Mouse (Mus musculus) adrenal gland, adult 8-10 months (tissue): ENCODE results near the gene Dnah10. TPM values are rescaled to one million over a fixed set of nuclear protein-coding genes. Genes with fewer than 3 reads are reported as not detected.
A peak's percentile ranks its signal among the peaks of the same experiment; 100 is the strongest.

ENCODE experiments used
- DNase-seq: peaks from one replicate; pipeline ENCODE4 v3.0.0; 2022
- total RNA-seq, 4 experiments: library from RNA; stranded (reverse); gene quantifications; 2 replicates each; pipeline ENCODE4 v1.2.4; 2022

Dnah10 gene
- total RNA-seq, 4 experiments from 2014 or later, result 1.7 to 10.5 (median 5.8) TPM

DNA sequence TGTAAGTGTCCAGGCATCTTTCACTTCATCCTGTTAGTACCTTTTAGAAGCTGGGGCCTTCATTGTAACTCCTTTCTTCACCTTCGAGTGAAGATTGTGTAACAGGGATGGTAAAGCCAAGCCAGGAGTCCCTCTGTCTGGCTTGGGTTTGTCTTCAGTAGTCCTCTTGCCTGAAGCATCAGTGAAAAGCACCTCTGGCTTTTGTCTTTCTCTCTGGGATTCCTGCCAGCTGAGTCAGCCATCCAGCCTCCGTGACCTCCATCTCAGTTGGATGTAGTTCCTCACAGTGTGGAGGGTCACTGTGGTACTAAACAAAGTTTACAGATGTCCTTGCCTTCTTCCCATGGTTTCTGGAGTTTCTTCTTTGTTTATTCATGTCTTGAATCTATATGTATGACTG lies 147.1 kb downstream of the Dnah10 start:
- DNase-seq, result peak; percentile 65

DNA sequence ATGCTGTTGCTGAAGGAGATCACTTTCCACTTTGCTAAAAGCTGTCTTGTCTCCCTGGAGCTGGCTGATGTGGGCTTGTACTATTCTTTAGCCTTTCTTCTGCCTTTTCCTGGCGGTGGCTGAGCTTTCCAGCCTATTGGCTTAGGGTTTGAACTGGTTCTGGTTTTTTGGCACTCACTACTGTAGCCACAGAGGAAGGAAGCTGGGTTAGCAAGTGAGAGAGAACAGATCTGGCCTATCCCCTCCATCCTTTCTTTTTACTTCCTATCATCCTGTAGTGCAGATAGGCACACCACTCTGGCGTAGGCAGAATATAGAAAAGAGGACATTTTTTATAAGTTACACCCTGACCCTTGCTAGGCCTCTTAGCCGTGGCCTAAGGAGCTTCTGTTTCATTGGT lies 148.2 kb downstream of the Dnah10 start:
- no peak for DNase-seq

GRCm38 (mm10) chr5:124873890-124874601 lies 149.2 kb downstream of the Dnah10 start:
- DNase-seq, result no peak

GRCm38 (mm10) chr5:124879251-124879650 lies 154.4 kb downstream of the Dnah10 start:
- DNase-seq, result no peak

- no peak for DNase-seq
Measured at GRCm38 (mm10) chr5:124879801-124880200, 154.9 kb downstream of the Dnah10 start.

DNA sequence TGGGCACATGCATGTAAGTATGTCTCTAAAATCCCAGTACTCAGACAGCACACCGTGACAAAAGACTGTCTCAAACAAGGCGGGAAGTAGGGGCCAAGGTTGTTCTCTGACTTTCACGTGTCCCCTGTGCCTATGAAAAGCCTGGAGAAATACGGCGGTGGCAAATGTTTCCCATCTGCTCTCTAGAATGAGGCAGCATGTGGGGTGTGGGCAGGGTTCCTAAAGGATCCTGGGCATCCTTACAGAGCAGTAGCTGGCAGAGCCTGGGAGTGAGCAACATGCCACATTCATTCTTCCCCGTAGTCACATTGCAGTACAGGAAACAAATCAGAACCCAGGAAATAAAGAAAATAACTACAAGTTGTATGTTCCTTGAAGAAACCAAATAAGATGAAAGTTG lies 159.0 kb downstream of the Dnah10 start:
- no peak for DNase-seq

Other genes starting within 250 kb of the Dnah10 start
- 10 to 100 TPM; 26.3 to 29.7 (median 29.2) TPM for gene Rilpl2, start 246.7 kb upstream of the Dnah10 start, total RNA-seq
- 10 to 100 TPM; 17.1 to 23.2 (median 17.5) TPM for gene Snrnp35, start 242.0 kb upstream of the Dnah10 start, total RNA-seq
- gene Rilpl1, start 193.7 kb upstream of the Dnah10 start, total RNA-seq, result 10 to 100 TPM; 16.1 to 26.7 (median 21.0) TPM
- 100 to 1,000 TPM; 179 to 244 (median 222) TPM for gene Tmed2, start 184.4 kb upstream of the Dnah10 start, total RNA-seq
- 10 to 100 TPM; 13.4 to 28.4 (median 22.0) TPM for gene Ddx55, start 172.2 kb upstream of the Dnah10 start, total RNA-seq
- 10 to 100 TPM; 41.9 to 46.9 (median 45.6) TPM for gene Eif2b1, start 146.0 kb upstream of the Dnah10 start, total RNA-seq
- 10 to 100 TPM; 30.5 to 50.1 (median 40.8) TPM for gene Gtf2h3, start 145.9 kb upstream of the Dnah10 start, total RNA-seq
- gene Atp6v0a2, start 96.5 kb upstream of the Dnah10 start, total RNA-seq, result 10 to 100 TPM; 81.1 to 95.2 (median 84.6) TPM
- 10 to 100 TPM in 3 of 4 experiments, 1 to 10 TPM in 1; 9.3 to 14.1 (median 11.8) TPM for gene Ccdc92, start 137.3 kb downstream of the Dnah10 start, total RNA-seq
- 10 to 100 TPM; 48.3 to 63.9 (median 55.9) TPM for gene Zfp664, start 137.6 kb downstream of the Dnah10 start, total RNA-seq